Mouse (Mus musculus): ENCODE results near the gene Sphk2. TPM values are rescaled to one million over a fixed set of nuclear protein-coding genes. Genes with fewer than 3 reads are reported as not detected.
A peak's percentile ranks its signal among the peaks of the same experiment; 100 is the strongest.

Sphk2 gene
- polyA plus RNA-seq, 1 experiment from 2014 or later: 17.2 TPM

DNA sequence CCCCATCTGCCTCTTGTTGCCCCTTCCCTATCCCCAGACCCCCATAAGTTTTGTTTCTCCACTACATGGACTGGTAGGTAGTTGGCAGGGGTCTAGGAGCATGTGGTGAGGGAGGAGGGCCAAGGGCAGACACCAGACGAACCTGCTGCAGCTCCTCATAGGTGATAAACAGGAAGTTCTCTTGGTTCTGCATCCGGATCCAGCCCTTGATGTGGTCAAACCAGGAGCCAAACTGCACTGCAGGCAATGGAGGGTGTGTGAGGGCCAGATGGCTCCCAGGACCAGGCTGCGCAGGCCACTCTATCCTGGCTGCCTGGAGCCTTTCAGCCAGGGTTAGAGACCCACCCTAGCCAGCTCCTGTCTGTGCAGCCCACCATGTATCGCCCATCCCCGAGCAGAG is 15.7 kb upstream of the Sphk2 start:
- 0 out of 2 replicates have a peak, but pooled peaks cover 9% of the 10 kb centered on the region for H3K36me3 ChIP-seq (ENCODE audit: control insufficient read depth, insufficient read depth, low read length)
- H3K27ac ChIP-seq (replicated peaks; ENCODE audit: low read depth, low read length): no peak overlapping the region
- DNase-seq (no peak), ATAC-seq (ENCODE audit: low FRiP score, low TSS enrichment) (no peak)
- no peak overlapping the region for H3K4me3 ChIP-seq (replicated peaks; ENCODE audit: low read depth, low read length)
- no peaks in the 10 kb centered on the region for H3K27me3 ChIP-seq (ENCODE audit: control insufficient read depth, insufficient read depth, low read length)
- WGBS: 88% methylated on average over 5 of the region's 5 CpGs
- no peak overlapping the region for H3K4me2 ChIP-seq (ENCODE audit: low read length)
- no peak overlapping the region for H3K9ac ChIP-seq (replicated peaks; ENCODE audit: low read length)
- H3K9me3 ChIP-seq (ENCODE audit: control insufficient read depth, low read length): no peaks in the 10 kb centered on the region
- no peaks in the 10 kb centered on the region for H3K4me1 ChIP-seq (ENCODE audit: control insufficient read depth, insufficient read depth, low read length)

DNA sequence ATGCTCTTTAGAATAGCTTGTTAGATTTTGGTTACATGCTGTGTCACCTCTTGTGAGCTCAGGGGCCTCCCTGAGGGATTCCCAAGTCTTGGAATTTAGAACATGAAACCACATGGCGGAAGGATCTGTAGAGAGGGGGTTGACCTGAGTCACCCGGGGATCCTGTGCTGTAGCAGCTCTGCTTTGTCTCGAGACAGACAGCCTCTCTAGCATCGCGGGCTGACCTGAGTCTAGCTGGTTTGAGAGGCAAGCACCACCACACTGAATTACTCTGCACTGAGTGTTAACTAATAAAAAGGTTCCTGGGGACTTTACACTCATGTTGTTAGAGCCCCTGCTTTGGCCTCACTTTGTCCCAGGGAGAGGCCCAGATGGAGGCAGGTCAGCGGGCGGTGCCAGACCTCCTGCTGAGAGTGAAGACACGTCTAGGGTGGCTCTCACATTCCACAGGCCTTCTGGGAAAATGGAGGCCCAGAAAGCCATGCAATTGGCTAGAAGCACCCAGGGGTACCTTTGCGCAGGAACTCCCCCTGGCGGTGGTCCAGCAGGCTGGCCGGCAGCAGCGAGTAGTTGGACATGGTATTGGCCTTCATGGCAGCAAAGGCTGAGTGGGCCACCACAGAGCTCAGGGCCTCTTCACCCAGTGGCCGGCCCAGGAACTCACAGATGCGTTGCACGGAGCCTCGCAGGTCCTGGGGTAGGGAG is 13.1 kb upstream of the Sphk2 start:
- 16% methylated on average over 16 of the region's 16 CpGs for WGBS
- no peak for ATAC-seq (ENCODE audit: low FRiP score, low TSS enrichment)
- H3K4me3 ChIP-seq (replicated peaks; ENCODE audit: low read depth, low read length): no peak overlapping the region
- H3K27ac ChIP-seq (replicated peaks; ENCODE audit: low read depth, low read length): no peak overlapping the region
- peaks cover 28% of the 10 kb centered on the region for H3K36me3 ChIP-seq (ENCODE audit: control insufficient read depth, insufficient read depth, low read length)
- no peaks in the 10 kb centered on the region for H3K27me3 ChIP-seq (ENCODE audit: control insufficient read depth, insufficient read depth, low read length)
- H3K9me3 ChIP-seq (ENCODE audit: control insufficient read depth, low read length): no peaks in the 10 kb centered on the region
- peak; percentile 53 for DNase-seq
- H3K4me2 ChIP-seq (ENCODE audit: low read length): no peak overlapping the region
- H3K4me1 ChIP-seq (ENCODE audit: control insufficient read depth, insufficient read depth, low read length): no peaks in the 10 kb centered on the region
- H3K9ac ChIP-seq (replicated peaks; ENCODE audit: low read length): no peak overlapping the region

DNA sequence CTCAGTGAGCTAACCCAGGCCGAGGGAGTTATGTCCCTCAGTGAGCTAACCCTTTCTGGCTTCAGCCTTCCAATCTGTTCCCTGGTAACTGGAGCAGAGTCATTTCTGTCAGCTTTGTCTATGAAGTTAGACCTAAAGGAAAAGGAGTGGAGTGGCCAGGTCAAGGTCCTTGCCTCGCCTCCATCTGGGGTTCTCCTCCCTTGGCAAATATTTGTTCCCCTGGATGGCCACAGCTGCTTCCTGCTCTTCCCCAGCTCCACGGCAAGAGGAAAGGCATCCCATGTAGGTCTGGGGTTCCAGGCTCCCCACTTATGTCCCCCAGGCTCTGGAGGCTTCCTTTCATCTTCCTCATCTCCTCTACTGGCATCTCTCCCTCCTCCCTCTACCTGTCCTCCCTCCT is 9.8 kb upstream of the Sphk2 start:
- no peak for ATAC-seq (ENCODE audit: low FRiP score, low TSS enrichment)
- no peaks in the 10 kb centered on the region for H3K27me3 ChIP-seq (ENCODE audit: control insufficient read depth, insufficient read depth, low read length)

DNA sequence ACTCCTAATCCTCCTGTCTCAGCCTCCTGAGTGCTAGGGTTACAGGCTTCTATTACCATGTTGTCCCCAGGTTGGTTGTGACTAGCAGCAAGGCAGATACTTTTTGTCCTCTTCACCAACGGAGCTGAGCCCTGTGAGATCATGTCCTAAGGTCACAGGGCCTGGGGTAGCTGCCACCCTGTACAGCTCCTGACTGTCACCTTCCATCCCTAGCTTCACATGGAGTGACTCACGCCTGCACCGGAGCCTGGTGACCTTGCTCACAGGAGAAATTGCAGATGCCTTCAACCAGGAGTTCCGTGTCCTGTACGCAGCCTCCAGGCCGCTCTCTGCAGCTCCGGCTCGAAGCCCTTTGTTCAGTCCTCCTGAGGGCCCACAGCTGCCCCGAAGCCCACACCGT is 8.6 kb upstream of the Sphk2 start:
- no peak overlapping the region for H3K4me2 ChIP-seq (ENCODE audit: low read length)
- peaks cover 72% of the 10 kb centered on the region for H3K36me3 ChIP-seq (ENCODE audit: control insufficient read depth, insufficient read depth, low read length)
- no peak overlapping the region for H3K27ac ChIP-seq (replicated peaks; ENCODE audit: low read depth, low read length)
- H3K4me1 ChIP-seq (ENCODE audit: control insufficient read depth, insufficient read depth, low read length): no peaks in the 10 kb centered on the region
- no peak for DNase-seq
- WGBS: 95% methylated on average over 10 of the region's 10 CpGs
- no peaks in the 10 kb centered on the region for H3K27me3 ChIP-seq (ENCODE audit: control insufficient read depth, insufficient read depth, low read length)
- H3K9ac ChIP-seq (replicated peaks; ENCODE audit: low read length): no peak overlapping the region
- H3K9me3 ChIP-seq (ENCODE audit: control insufficient read depth, low read length): no peaks in the 10 kb centered on the region
- ATAC-seq (ENCODE audit: low FRiP score, low TSS enrichment): no peak
- no peak overlapping the region for H3K4me3 ChIP-seq (replicated peaks; ENCODE audit: low read depth, low read length)

More for the DNA sequence above, 9.8 kb upstream of the Sphk2 start:
- 83% methylated on average over 3 of the region's 3 CpGs for WGBS
- H3K4me3 ChIP-seq (replicated peaks; ENCODE audit: low read depth, low read length): no peak overlapping the region
- no peak overlapping the region for H3K4me2 ChIP-seq (ENCODE audit: low read length)
- DNase-seq: no peak
- no peak overlapping the region for H3K27ac ChIP-seq (replicated peaks; ENCODE audit: low read depth, low read length)
- no peak overlapping the region for H3K9ac ChIP-seq (replicated peaks; ENCODE audit: low read length)
- no peaks in the 10 kb centered on the region for H3K9me3 ChIP-seq (ENCODE audit: control insufficient read depth, low read length)
- no peaks in the 10 kb centered on the region for H3K4me1 ChIP-seq (ENCODE audit: control insufficient read depth, insufficient read depth, low read length)
- H3K36me3 ChIP-seq (ENCODE audit: control insufficient read depth, insufficient read depth, low read length): peaks cover 60% of the 10 kb centered on the region

DNA sequence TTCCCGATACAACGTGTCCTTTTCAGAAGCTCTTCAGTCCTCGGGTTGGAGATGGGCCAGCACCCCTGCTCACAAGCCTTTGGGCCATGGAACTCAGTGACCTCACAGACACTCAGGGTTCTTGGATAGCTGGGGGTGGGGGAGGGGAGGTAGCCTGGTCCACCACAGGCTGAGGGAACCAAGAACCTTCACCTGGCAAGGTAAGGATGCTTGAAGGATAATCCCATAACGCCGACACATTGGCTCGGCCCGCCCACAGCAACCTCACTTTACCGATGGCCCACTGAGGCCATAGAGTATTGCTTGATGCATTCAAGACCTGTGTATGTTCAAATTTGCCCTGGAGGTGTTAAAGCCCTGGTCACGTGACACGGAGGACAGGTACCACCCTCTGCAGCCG is 7.9 kb upstream of the Sphk2 start, which contains the start of gene Spaca4:
Gene Spaca4, minus strand, starts transcription at position 101 of the 400 bp plus-strand sequence.
- DNase-seq (no peak), ATAC-seq (ENCODE audit: low FRiP score, low TSS enrichment) (no peak)
- H3K36me3 ChIP-seq (ENCODE audit: control insufficient read depth, insufficient read depth, low read length): peaks cover 79% of the 10 kb centered on the region
- no peaks in the 10 kb centered on the region for H3K27me3 ChIP-seq (ENCODE audit: control insufficient read depth, insufficient read depth, low read length)
- H3K4me3 ChIP-seq (replicated peaks; ENCODE audit: low read depth, low read length): no peak within 1 kb of the TSS
- no peak within 1 kb of the TSS for H3K9ac ChIP-seq (replicated peaks; ENCODE audit: low read length)
- no peaks in the 10 kb centered on the region for H3K9me3 ChIP-seq (ENCODE audit: control insufficient read depth, low read length)
- WGBS: 94% methylated on average over 11 of the region's 11 CpGs
- H3K4me1 ChIP-seq (ENCODE audit: control insufficient read depth, insufficient read depth, low read length): no peaks in the 10 kb centered on the region
- no peak within 1 kb of the TSS for H3K27ac ChIP-seq (replicated peaks; ENCODE audit: low read depth, low read length)
- H3K4me2 ChIP-seq (ENCODE audit: low read length): no peak within 1 kb of the TSS

DNA sequence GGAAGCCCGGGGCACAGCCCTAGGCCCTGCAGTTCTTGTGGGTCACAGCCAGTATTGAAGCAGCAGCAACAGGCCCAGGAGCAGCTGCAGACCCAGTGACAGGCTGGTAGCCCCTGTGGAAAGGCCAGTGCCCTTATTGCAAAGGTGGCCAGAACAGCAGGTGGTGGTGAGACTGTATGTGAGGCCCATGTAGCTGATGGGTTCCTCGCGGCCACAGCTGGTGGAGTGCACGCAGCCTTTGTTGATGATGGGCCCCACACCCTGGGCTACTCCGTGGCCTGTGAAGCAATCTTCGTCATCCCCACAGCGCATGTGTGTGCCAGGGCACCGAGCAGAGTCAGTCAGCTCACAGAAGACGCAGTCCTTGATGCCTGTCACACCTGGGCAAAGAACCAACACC is 7.3 kb upstream of the Sphk2 start:
- ATAC-seq (ENCODE audit: low FRiP score, low TSS enrichment): no peak
- WGBS: 90% methylated on average over 9 of the region's 9 CpGs
- H3K9ac ChIP-seq (replicated peaks; ENCODE audit: low read length): no peak overlapping the region
- no peaks in the 10 kb centered on the region for H3K27me3 ChIP-seq (ENCODE audit: control insufficient read depth, insufficient read depth, low read length)
- no peak overlapping the region for H3K4me2 ChIP-seq (ENCODE audit: low read length)
- no peak for DNase-seq
- H3K9me3 ChIP-seq (ENCODE audit: control insufficient read depth, low read length): no peaks in the 10 kb centered on the region
- no peak overlapping the region for H3K27ac ChIP-seq (replicated peaks; ENCODE audit: low read depth, low read length)
- H3K4me1 ChIP-seq (ENCODE audit: control insufficient read depth, insufficient read depth, low read length): no peaks in the 10 kb centered on the region
- peaks cover 85% of the 10 kb centered on the region for H3K36me3 ChIP-seq (ENCODE audit: control insufficient read depth, insufficient read depth, low read length)
- H3K4me3 ChIP-seq (replicated peaks; ENCODE audit: low read depth, low read length): no peak overlapping the region

DNA sequence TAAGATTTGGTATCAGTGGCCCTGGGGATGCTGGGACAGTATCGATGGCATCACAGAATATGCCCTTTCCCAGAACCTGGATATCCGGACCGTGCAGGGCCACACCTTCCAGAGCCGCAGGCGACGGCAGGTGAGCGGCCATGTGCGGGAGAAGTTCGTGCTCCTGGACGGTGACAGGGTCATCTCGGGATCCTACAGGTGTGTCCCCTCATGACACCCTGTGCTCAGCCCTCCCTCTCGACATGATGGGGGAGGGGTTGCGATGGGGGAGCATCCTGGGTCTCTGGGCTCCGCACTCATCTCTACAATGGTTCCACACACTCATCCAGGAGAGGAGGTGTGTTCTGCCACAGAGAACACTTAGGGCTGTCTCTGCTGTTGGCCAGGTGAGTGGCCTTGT is 6.0 kb upstream of the Sphk2 start:
- no peaks in the 10 kb centered on the region for H3K9me3 ChIP-seq (ENCODE audit: control insufficient read depth, low read length)
- peaks cover 88% of the 10 kb centered on the region for H3K36me3 ChIP-seq (ENCODE audit: control insufficient read depth, insufficient read depth, low read length)
- no peak overlapping the region for H3K4me2 ChIP-seq (ENCODE audit: low read length)
- H3K9ac ChIP-seq (replicated peaks; ENCODE audit: low read length): no peak overlapping the region
- H3K4me3 ChIP-seq (replicated peaks; ENCODE audit: low read depth, low read length): no peak overlapping the region
- peaks cover 6% of the 10 kb centered on the region for H3K4me1 ChIP-seq (ENCODE audit: control insufficient read depth, insufficient read depth, low read length)
- H3K27me3 ChIP-seq (ENCODE audit: control insufficient read depth, insufficient read depth, low read length): no peaks in the 10 kb centered on the region
- 96% methylated on average over 14 of the region's 14 CpGs for WGBS
- ATAC-seq (ENCODE audit: low FRiP score, low TSS enrichment) (no peak), DNase-seq (no peak)
- H3K27ac ChIP-seq (replicated peaks; ENCODE audit: low read depth, low read length): no peak overlapping the region

DNA sequence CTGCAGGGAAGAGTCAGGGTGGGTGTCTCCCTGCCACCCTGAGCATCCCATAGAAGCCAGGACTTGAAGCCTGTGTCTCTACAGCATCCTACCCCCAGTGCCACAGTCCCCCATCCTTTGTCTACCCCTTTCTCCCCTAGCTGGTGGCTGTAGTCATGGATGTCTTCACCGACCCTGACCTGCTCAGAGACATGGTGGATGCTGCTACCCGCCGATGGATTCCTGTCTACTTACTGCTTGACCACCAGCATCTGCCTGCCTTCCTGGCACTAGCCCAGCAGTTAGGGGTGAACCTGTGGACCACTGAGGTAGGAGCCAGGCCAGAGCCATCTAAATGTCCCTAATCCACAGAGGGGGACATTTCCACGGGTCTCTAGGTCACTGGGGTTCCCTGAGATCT is 5.5 kb upstream of the Sphk2 start:
- Histone ChIP-seq H3K4me2 (ENCODE audit: low read length) (no peak overlapping the region), H3K9ac (replicated peaks; ENCODE audit: low read length) (no peak overlapping the region), H3K4me3 (replicated peaks; ENCODE audit: low read depth, low read length) (no peak overlapping the region), H3K4me1 (ENCODE audit: control insufficient read depth, insufficient read depth, low read length) (peaks cover 10% of the 10 kb centered on the region), H3K27me3 (ENCODE audit: control insufficient read depth, insufficient read depth, low read length) (no peaks in the 10 kb centered on the region), H3K27ac (replicated peaks; ENCODE audit: low read depth, low read length) (no peak overlapping the region), H3K36me3 (ENCODE audit: control insufficient read depth, insufficient read depth, low read length) (peaks cover 88% of the 10 kb centered on the region), H3K9me3 (ENCODE audit: control insufficient read depth, low read length) (no peaks in the 10 kb centered on the region)
- 92% methylated on average over 4 of the region's 4 CpGs for WGBS
- ATAC-seq (ENCODE audit: low FRiP score, low TSS enrichment) (no peak), DNase-seq (no peak)

DNA sequence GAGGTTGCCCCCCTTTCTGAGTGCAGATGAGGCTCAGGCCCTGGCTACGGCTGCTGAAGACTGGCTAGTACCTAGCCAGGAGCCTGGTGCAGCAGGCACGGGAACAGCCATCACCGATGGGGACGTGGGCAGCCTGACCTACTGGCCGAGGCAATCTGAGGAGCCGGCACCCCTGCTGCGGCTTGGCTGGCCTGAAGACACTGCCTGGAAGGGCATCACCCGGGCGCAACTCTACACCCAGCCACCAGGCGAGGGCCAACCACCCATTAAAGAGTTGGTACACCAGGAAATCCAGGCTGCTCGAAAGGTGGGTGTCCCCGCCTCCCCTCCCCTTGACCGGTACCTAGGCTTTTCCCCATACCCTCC is 4.5 kb upstream of the Sphk2 start:
- no peak for ATAC-seq (ENCODE audit: low FRiP score, low TSS enrichment)
- Histone ChIP-seq H3K36me3 (ENCODE audit: control insufficient read depth, insufficient read depth, low read length) (peaks cover 84% of the 10 kb centered on the region), H3K4me3 (replicated peaks; ENCODE audit: low read depth, low read length) (no peak overlapping the region), H3K9ac (replicated peaks; ENCODE audit: low read length) (no peak overlapping the region), H3K27ac (replicated peaks; ENCODE audit: low read depth, low read length) (no peak overlapping the region), H3K4me2 (ENCODE audit: low read length) (no peak overlapping the region), H3K27me3 (ENCODE audit: control insufficient read depth, insufficient read depth, low read length) (no peaks in the 10 kb centered on the region), H3K4me1 (ENCODE audit: control insufficient read depth, insufficient read depth, low read length) (peaks cover 10% of the 10 kb centered on the region), H3K9me3 (ENCODE audit: control insufficient read depth, low read length) (no peaks in the 10 kb centered on the region)
- 81% methylated on average over 13 of the region's 13 CpGs for WGBS
- no peak for DNase-seq

Measured in midbrain, embryonic 14.5 days (tissue).